Mouse (Mus musculus) splenic B cell, adult 2 months (primary cell): Measurements from ENCODE around the gene Hexa.
A peak's percentile ranks its signal among the peaks of the same experiment; 100 is the strongest.

Source experiments
- DNase-seq: peaks from one replicate; pipeline ENCODE4 v3.0.0-alpha.2; 2011; ENCODE audit warnings: low read depth, low spot score
- H3K27me3 ChIP-seq: 2 replicates; pipeline ENCODE4 v1.6.1; 2012; ENCODE audit warnings: mild to moderate bottlenecking, low read length, moderate library complexity, mixed read lengths; ENCODE audit not compliant: control insufficient read depth, poor library complexity, insufficient read depth, severe bottlenecking
- H3K36me3 ChIP-seq: 2 replicates; pipeline ENCODE4 v1.6.1; 2012; ENCODE audit warnings: mild to moderate bottlenecking, low read length, moderate library complexity, mixed read lengths; ENCODE audit not compliant: control insufficient read depth, poor library complexity, insufficient read depth, severe bottlenecking

Hexa gene

GRCm38 (mm10) chr9:59539441-59540137 is at the start of gene Hexa, which contains the start of gene Tmem202:
Gene Hexa, plus strand, starts transcription at chr9:59539540.
Gene Tmem202, minus strand, starts transcription at chr9:59539847.
- DNase-seq, result peak; percentile 89
- no peaks in the 10 kb centered on the region for H3K27me3 ChIP-seq
- H3K36me3 ChIP-seq, result no peaks in the 10 kb centered on the region; the same call in 1 of the 2 replicates

DNA sequence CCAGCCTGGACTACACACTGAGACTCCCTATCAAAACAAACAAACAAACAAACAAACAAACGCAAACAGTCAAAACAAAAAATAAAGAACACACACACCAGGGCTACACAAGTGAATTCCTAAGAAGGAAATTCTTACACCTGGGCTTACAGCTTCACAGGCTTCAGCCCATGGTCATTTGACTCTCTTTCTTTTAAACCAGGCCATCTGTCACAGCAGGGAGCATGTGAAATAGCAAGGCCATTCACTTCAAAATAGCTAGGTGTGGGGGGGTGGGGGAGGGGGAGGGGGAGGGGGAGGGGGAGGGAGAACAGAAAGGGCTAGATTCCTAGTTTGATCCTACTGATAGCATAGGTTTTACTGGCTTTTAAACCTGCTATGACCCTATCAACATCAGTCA is 31.2 kb upstream of the Hexa start:
- no peak for DNase-seq
- H3K27me3 ChIP-seq, result no peaks in the 10 kb centered on the region
- no peaks in the 10 kb centered on the region for H3K36me3 ChIP-seq

DNA sequence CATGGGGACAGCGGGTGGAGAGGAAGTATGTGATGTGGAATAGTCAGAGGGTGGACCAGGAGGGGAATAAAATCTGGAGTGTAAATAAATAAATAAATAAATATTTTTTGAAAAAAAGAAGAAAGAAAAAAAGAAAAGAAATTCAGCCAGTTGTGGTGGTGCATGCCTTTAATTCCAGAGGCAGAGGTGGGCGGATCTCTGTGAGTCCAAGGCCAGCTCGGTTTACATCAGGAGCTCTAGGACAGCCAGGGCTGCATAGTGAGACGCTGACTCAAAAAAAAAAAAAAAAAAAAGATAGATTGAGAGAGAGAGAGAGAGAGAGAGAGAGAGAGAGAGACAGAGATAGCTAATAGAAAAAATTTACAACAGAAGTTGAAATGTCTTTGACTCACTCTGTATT is 27.0 kb upstream of the Hexa start:
- DNase-seq, result no peak
- Histone ChIP-seq H3K27me3 (no peaks in the 10 kb centered on the region), H3K36me3 (no peaks in the 10 kb centered on the region)

DNA sequence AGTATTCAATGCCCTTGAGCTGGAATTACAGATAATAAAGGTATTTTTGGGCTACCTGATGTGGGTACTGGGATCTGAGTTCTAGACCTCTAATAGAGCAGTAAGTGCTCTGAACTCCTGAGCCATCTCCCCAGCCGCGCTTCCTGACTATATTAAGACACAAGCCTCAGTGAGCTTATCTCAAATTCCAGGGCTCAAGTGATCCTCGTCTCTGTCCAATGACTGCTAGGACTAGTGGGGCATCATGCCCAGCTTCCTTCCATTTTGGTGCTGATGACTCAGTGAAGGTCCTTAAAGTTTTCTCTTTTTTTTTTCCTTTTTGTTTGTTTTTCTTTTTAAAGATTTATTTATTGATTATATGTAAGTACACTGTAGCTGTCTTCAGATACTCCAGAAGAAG is 24.3 kb upstream of the Hexa start:
- H3K36me3 ChIP-seq, result no peaks in the 10 kb centered on the region
- no peak for DNase-seq
- H3K27me3 ChIP-seq, result no peaks in the 10 kb centered on the region

GRCm38 (mm10) chr9:59517127-59517526 is 22.2 kb upstream of the Hexa start:
- no peaks in the 10 kb centered on the region for H3K27me3 ChIP-seq
- no peaks in the 10 kb centered on the region for H3K36me3 ChIP-seq
- DNase-seq, result peak; percentile 14

DNA sequence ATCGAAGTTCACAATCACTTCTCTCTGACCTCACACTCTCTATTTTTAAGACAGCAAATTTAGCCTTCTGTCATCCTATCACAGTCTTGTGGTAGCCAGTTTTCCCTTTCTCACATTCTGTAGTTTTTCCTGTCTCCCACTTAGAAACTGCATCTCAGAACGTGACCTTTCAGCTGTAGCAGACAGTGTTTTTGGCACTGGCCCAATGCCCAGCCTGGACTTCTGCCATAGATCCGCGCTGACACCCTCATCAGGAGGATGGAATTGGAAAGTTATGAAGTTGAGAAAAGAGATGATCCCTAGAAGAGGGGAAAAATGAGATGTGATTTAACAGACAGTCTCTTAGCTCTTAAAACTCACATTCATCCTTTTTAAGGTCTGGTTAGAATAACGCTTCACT is 20.4 kb upstream of the Hexa start:
- Histone ChIP-seq H3K27me3 (no peaks in the 10 kb centered on the region), H3K36me3 (no peaks in the 10 kb centered on the region)
- no peak for DNase-seq

DNA sequence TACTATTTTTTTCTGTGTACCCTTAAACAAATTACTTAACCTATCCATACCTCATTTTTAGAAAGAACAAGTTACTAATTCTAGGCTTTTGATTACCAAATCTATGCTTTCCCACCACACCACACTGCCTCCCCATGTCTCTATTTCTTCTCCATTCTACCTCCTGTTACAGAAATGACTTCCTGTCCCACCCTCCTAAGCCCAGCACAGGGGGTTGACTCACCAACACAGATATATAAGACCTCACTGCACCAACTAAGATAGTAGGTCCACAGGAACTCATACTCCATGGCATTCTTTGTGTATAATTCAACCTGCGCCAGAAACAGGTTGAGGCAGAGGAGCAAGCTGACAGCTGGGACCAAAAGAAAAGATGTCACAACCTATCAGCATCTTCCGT is 19.9 kb upstream of the Hexa start:
- H3K27me3 ChIP-seq, result no peaks in the 10 kb centered on the region
- DNase-seq, result no peak
- H3K36me3 ChIP-seq, result no peaks in the 10 kb centered on the region

DNA sequence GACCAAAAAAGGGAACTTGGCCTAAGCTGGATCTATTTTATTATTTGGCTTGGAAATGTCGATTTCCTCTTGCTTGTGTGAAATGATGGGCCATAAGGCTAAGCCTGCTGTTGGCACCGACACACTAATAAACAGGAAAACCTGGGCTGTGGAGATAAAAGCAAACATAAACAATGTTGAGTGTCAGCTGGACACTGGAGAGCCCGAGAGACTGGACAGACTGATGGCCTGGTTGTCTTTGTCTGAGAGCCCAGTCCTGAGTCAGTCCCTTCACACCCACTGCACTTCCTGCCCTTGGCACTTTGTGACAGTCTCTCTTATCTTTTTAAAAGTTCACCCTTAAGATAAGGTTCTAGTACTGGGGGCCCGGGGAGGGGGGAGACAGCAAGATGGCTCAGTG is 16.4 kb upstream of the Hexa start:
- H3K36me3 ChIP-seq, result no peaks in the 10 kb centered on the region
- no peak for DNase-seq
- no peaks in the 10 kb centered on the region for H3K27me3 ChIP-seq

GRCm38 (mm10) chr9:59526727-59527126 is 12.6 kb upstream of the Hexa start:
- Histone ChIP-seq H3K27me3 (no peaks in the 10 kb centered on the region), H3K36me3 (no peaks in the 10 kb centered on the region)
- DNase-seq, result no peak

DNA sequence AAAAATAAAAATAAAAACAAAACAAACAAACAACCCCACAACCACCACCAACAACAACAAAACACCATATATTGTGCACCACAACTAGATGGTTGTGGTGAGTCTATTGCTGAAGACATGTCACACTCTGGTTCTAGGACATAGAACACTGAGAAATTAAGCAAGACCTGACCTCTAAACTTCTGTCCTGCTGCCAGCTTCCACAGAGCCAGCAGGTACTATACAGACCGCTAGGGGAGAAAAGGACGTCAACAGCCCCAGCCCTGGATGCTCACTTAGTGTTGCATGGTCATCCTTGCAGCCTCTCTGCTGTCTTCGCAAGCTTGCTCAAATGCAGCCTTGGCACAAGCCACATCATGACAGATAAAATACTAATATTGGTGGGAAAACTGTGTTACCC is 11.8 kb upstream of the Hexa start:
- H3K36me3 ChIP-seq, result no peaks in the 10 kb centered on the region
- H3K27me3 ChIP-seq, result no peaks in the 10 kb centered on the region
- DNase-seq, result no peak

DNA sequence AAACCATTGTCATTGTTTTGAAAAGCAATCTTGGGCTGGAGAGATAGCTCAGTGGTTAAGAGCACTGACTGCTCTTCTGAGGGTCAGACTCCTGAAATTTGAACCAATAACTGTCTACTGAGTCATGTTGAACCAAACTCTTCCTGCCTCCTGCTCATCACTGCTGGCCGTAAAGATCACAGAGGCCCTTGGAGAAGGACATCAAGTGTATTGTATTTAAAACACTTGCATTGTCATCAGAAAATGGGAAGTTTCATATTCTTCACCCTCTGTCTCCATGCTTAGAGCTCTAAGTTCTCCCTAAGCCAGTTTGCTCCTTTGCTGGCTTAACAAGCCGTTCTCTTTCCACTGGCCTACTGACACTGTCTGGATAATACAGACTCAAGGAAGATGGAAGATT is 11.1 kb upstream of the Hexa start:
- no peaks in the 10 kb centered on the region for H3K36me3 ChIP-seq
- no peaks in the 10 kb centered on the region for H3K27me3 ChIP-seq
- DNase-seq, result no peak

GRCm38 (mm10) chr9:59531645-59532044 is 7.7 kb upstream of the Hexa start:
- Histone ChIP-seq H3K36me3 (no peaks in the 10 kb centered on the region), H3K27me3 (no peaks in the 10 kb centered on the region)
- DNase-seq, result no peak

- Histone ChIP-seq H3K36me3 (no peaks in the 10 kb centered on the region), H3K27me3 (no peaks in the 10 kb centered on the region)
- DNase-seq, result no peak
Observed at GRCm38 (mm10) chr9:59533422-59533821, 5.9 kb upstream of the Hexa start.

- DNase-seq, result no peak
- Histone ChIP-seq H3K27me3 (no peaks in the 10 kb centered on the region), H3K36me3 (no peaks in the 10 kb centered on the region)
Observed at GRCm38 (mm10) chr9:59533889-59534288, 5.5 kb upstream of the Hexa start.

GRCm38 (mm10) chr9:59537651-59538050 is 1.7 kb upstream of the Hexa start:
- no peaks in the 10 kb centered on the region for H3K36me3 ChIP-seq
- H3K27me3 ChIP-seq, result no peaks in the 10 kb centered on the region
- DNase-seq, result no peak

- Histone ChIP-seq H3K36me3 (no peaks in the 10 kb centered on the region; the same call in 1 of the 2 replicates), H3K27me3 (no peaks in the 10 kb centered on the region)
- DNase-seq, result peak; percentile 55
Observed at GRCm38 (mm10) chr9:59541617-59542016, 2.3 kb downstream of the Hexa start.
